Mouse (Mus musculus): ENCODE data around the gene Itpr2. TPM values are rescaled to one million over a fixed set of nuclear protein-coding genes. Genes with fewer than 3 reads are reported as not detected.

The Itpr2 gene
- total RNA-seq, 4 experiments from 2014 or later, result 13.5 to 18.2 (median 17.3) TPM

GRCm38 (mm10) chr6:146314304-146314703, 187.7 kb downstream of the Itpr2 start:
- DNase-seq (ENCODE audit: low spot score in 2 of 2), result no peak

GRCm38 (mm10) chr6:146313396-146313795, 188.6 kb downstream of the Itpr2 start:
- no peak for DNase-seq (ENCODE audit: low spot score in 2 of 2)

GRCm38 (mm10) chr6:146310210-146310609, 191.8 kb downstream of the Itpr2 start:
- DNase-seq (ENCODE audit: low spot score in 2 of 2), result no peak

- DNase-seq (ENCODE audit: low spot score in 2 of 2), result no peak
These were observed 192.7 kb downstream of the Itpr2 start for GRCm38 (mm10) chr6:146309335-146309734.

GRCm38 (mm10) chr6:146305995-146306394, 196.0 kb downstream of the Itpr2 start:
- no peak for DNase-seq (ENCODE audit: low spot score in 2 of 2)

- DNase-seq (ENCODE audit: low spot score in 2 of 2), result no peak
These were observed 197.9 kb downstream of the Itpr2 start for GRCm38 (mm10) chr6:146304088-146304487.

GRCm38 (mm10) chr6:146303336-146303735, 198.7 kb downstream of the Itpr2 start:
- no peak for DNase-seq (ENCODE audit: low spot score in 2 of 2)

GRCm38 (mm10) chr6:146302574-146303130, 199.4 kb downstream of the Itpr2 start:
- DNase-seq (ENCODE audit: low spot score in 2 of 2), result peak in 1 of 2 experiments; percentile 42

- no peak for DNase-seq (ENCODE audit: low spot score in 2 of 2)
These were observed 199.9 kb downstream of the Itpr2 start for GRCm38 (mm10) chr6:146302101-146302500.

- DNase-seq (ENCODE audit: low spot score in 2 of 2), result no peak
These were observed 201.1 kb downstream of the Itpr2 start for GRCm38 (mm10) chr6:146300961-146301360.

- DNase-seq (ENCODE audit: low spot score in 2 of 2), result no peak
These were observed 203.3 kb downstream of the Itpr2 start for GRCm38 (mm10) chr6:146298712-146299111.

GRCm38 (mm10) chr6:146291036-146291435, 211.0 kb downstream of the Itpr2 start:
- no peak for DNase-seq (ENCODE audit: low spot score in 2 of 2)

- no peak for DNase-seq (ENCODE audit: low spot score in 2 of 2)
These were observed 212.2 kb downstream of the Itpr2 start for GRCm38 (mm10) chr6:146289801-146290200.

GRCm38 (mm10) chr6:146288266-146288665, 213.8 kb downstream of the Itpr2 start:
- DNase-seq (ENCODE audit: low spot score in 2 of 2), result no peak

GRCm38 (mm10) chr6:146284921-146285565, 217.0 kb downstream of the Itpr2 start:
- DNase-seq (ENCODE audit: low spot score in 2 of 2), result no peak

GRCm38 (mm10) chr6:146283981-146284380, 218.0 kb downstream of the Itpr2 start:
- DNase-seq (ENCODE audit: low spot score in 2 of 2), result no peak

- peak; percentile 30 to 92 for DNase-seq (ENCODE audit: low spot score in 2 of 2)
These were observed 219.9 kb downstream of the Itpr2 start for GRCm38 (mm10) chr6:146282061-146282659.

GRCm38 (mm10) chr6:146281176-146281899, 220.7 kb downstream of the Itpr2 start:
- peak in 1 of 2 experiments; percentile 34 for DNase-seq (ENCODE audit: low spot score in 2 of 2)

- DNase-seq (ENCODE audit: low spot score in 2 of 2), result no peak
These were observed 228.8 kb downstream of the Itpr2 start for GRCm38 (mm10) chr6:146273256-146273655.

- DNase-seq (ENCODE audit: low spot score in 2 of 2), result no peak
These were observed 229.6 kb downstream of the Itpr2 start for GRCm38 (mm10) chr6:146272253-146273036.

All from left cerebral cortex, adult 8-10 months (tissue).